Mouse (Mus musculus) thymus, adult 2 months (tissue): ENCODE data around the gene Rd3l.

Experiments used
- CTCF ChIP-seq: fragments of 200-500 bp; IDR thresholded peaks from 2 replicates; pipeline ENCODE4 v1.5.1; 2012; ENCODE audit warnings: mild to moderate bottlenecking, control low read depth, low read length, moderate library complexity, borderline replicate concordance; ENCODE audit not compliant: control insufficient read depth, poor library complexity, insufficient read depth; ENCODE audit errors: extremely low read depth
- POLR2A ChIP-seq: fragments of 200-500 bp; IDR thresholded peaks from 2 replicates; pipeline ENCODE4 v1.6.1; 2012; ENCODE audit warnings: mild to moderate bottlenecking, low read length, control low read depth, moderate library complexity; ENCODE audit not compliant: control insufficient read depth, poor library complexity, insufficient read depth; ENCODE audit errors: extremely low read depth

GRCm38 (mm10) chr12:112016346-112016745, 35.2 kb upstream of the Rd3l start:
- TF ChIP-seq CTCF (no peak), POLR2A (no peak)
